Mouse (Mus musculus): ENCODE results near the gene Ap4b1. TPM values are rescaled to one million over a fixed set of nuclear protein-coding genes. Genes with fewer than 3 reads are reported as not detected.
"Not testable (repeated sequence)": the region's sequence is repeated elsewhere in the genome, so short reads cannot be mapped to it uniquely, and the experiment has no call there.

Gene Ap4b1
- polyA plus RNA-seq, 1 experiment from 2014 or later: 13.0 TPM

DNA sequence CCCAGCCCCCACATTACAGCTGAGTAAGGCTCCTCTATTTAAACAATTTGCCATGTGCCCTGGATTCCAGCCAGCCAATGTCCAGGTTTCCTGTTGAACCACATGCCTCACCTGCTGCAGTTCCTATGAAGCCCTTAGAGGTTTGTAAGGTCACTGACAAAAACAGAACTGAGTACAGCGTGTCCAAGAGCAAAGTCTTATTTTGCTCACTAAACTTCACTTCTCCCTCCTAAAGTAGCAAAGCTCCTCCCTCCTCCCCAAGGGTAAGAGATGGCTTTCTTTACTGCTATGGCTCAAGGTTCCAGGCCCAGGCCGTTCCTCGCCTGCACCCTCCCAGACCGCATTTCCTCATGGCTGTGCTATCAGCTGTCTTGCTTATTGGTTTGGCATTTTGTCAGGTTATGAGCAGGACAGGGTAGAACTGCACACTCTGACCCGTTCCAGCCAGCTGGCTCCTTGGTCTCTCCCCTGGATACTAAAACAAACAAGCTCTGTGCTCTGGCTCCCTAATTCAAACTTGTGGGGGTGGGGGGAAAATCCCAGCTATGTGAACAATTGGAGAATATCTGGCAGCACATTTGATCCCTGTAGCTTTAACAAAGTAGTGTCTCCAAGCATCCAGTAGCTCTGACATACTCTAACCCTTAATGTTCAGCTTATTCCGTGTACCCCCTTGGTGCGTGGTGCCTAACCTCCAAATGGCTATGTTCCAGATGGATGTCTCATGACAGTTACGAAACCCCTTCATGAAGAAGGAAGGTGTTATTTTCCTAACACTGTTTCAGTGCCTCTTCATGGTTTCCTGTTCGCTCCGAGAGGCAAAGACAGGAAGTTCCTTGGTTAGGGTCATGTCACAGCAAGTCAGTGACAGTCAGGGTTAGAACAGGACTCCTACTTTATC is 7.4 kb upstream of the Ap4b1 start:
- H3K27me3 ChIP-seq: no peaks in the 10 kb centered on the region
- H3K4me1 ChIP-seq (replicated peaks): peaks cover 87% of the 10 kb centered on the region
- H3K9me3 ChIP-seq (replicated peaks): no peaks in the 10 kb centered on the region
- H3K9ac ChIP-seq: peak overlapping the region; percentile 41; the same call in 1 of the 2 replicates
- peak; percentile 73 for ATAC-seq (ENCODE audit: insufficient read depth)
- H3K4me2 ChIP-seq: peak overlapping the region; percentile 42
- 0 out of 2 replicates have a peak overlapping the region, but pooled peaks have one; percentile 3 for H3K4me3 ChIP-seq (replicated peaks)
- peaks cover 51% of the 10 kb centered on the region for H3K36me3 ChIP-seq (replicated peaks)
- WGBS (ENCODE audit: insufficient replicate concordance): 9% methylated on average over 10 of the region's 10 CpGs
- H3K27ac ChIP-seq (replicated peaks): peak overlapping the region; percentile 96

DNA sequence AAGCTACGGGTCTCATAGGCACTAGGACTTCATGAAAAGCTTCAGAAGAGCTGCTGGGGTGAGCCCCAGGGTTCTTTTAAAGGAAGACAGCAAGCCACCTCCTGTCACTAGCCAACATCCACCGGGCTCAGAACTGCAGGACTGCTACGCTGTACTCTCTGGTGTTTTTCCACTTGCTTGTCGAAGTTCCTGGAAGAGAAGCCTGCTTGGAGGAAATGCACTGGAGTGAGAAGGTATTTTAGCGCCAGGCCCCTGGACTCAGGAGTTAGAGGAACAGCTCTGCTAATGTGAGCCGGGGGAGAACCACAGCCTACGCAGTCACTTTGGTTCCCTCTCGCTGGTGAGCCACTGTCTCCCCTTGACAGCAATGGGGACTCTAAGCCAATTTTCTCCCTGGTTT is 6.5 kb upstream of the Ap4b1 start:
- H3K9me3 ChIP-seq (replicated peaks): no peaks in the 10 kb centered on the region
- no peaks in the 10 kb centered on the region for H3K27me3 ChIP-seq
- WGBS (ENCODE audit: insufficient replicate concordance): 44% methylated on average over 8 of the region's 8 CpGs
- ATAC-seq (ENCODE audit: insufficient read depth): no peak
- no peak overlapping the region for H3K4me2 ChIP-seq
- H3K4me1 ChIP-seq (replicated peaks): peaks cover 89% of the 10 kb centered on the region
- peaks cover 57% of the 10 kb centered on the region for H3K36me3 ChIP-seq (replicated peaks)
- no peak overlapping the region for H3K4me3 ChIP-seq (replicated peaks)
- H3K27ac ChIP-seq (replicated peaks): peak overlapping the region; percentile 96
- peak overlapping the region; percentile 26 for H3K9ac ChIP-seq

DNA sequence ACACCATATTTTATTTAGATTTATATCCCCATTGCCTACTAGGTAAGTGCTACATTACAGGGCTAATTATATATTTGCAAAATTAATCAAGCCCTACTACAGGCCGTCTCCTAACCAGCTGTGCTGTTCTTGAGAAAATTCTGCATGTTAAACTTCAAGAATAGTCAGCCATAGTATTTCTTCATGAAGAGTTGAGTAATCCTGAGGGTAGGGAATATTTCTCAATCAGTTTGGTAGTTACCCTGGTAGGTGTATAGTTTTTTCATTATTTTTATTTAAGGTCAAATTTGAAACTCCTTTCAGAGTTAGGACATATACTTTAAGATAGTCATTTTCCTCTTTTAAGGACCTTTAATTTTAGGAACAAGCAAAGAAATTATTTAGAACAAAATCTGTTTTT is 3.6 kb upstream of the Ap4b1 start:
- Histone ChIP-seq H3K36me3 (replicated peaks) (peaks cover 56% of the 10 kb centered on the region), H3K4me3 (replicated peaks) (no peak overlapping the region), H3K27ac (replicated peaks) (peak overlapping the region; percentile 79), H3K4me1 (replicated peaks) (peaks cover 77% of the 10 kb centered on the region), H3K9ac (peak overlapping the region; percentile 12; the same call in 1 of the 2 replicates), H3K4me2 (0 out of 2 replicates have a peak overlapping the region, but pooled peaks have one; percentile 11), H3K27me3 (no peaks in the 10 kb centered on the region), H3K9me3 (replicated peaks) (no peaks in the 10 kb centered on the region)
- no peak for ATAC-seq (ENCODE audit: insufficient read depth)
- WGBS (ENCODE audit: insufficient replicate concordance): 80% methylated on average over 1 of the region's 1 CpGs

GRCm38 (mm10) chr3:103809799-103810150 is 455 bp downstream of the Ap4b1 start:
- Histone ChIP-seq H3K4me2 (peak overlapping the region; percentile 70), H3K36me3 (replicated peaks) (peaks cover 52% of the 10 kb centered on the region), H3K9me3 (replicated peaks) (no peaks in the 10 kb centered on the region), H3K27ac (replicated peaks) (peak overlapping the region; percentile 98), H3K4me3 (replicated peaks) (peak overlapping the region; percentile 89), H3K27me3 (no peaks in the 10 kb centered on the region), H3K9ac (peak overlapping the region; percentile 90), H3K4me1 (replicated peaks) (peaks cover 54% of the 10 kb centered on the region)
- 3% methylated on average over 14 of the region's 14 CpGs for WGBS (ENCODE audit: insufficient replicate concordance)
- ATAC-seq (ENCODE audit: insufficient read depth): peak; percentile 60

DNA sequence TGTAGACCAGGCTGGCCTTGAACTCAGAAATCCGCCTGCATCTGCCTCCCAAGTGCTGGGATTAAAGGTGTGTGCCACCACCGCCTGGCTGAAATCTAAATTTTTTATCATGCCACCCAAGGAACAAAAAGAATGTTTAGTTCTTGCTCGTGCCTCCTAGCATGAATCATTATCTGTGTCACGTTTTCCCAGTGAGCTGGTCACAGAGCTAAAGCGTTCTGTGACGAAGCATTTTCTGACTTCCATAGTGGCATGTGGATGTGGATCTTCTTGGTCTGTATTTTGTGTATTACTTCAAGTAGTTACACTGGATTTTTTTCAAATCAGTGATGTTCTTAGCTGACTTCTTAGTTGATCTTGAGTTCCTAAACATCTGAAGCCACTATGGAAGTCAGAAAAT is 1.6 kb downstream of the Ap4b1 start:
- no peaks in the 10 kb centered on the region for H3K9me3 ChIP-seq (replicated peaks)
- 62% methylated on average over 6 of the region's 6 CpGs for WGBS (ENCODE audit: insufficient replicate concordance)
- H3K27me3 ChIP-seq: no peaks in the 10 kb centered on the region
- peak overlapping the region; percentile 90; the same call in 1 of the 2 replicates for H3K9ac ChIP-seq
- peak overlapping the region; percentile 89 for H3K4me3 ChIP-seq (replicated peaks)
- H3K36me3 ChIP-seq (replicated peaks): peaks cover 52% of the 10 kb centered on the region
- peaks cover 45% of the 10 kb centered on the region for H3K4me1 ChIP-seq (replicated peaks)
- no peak for ATAC-seq (ENCODE audit: insufficient read depth)
- H3K27ac ChIP-seq (replicated peaks): peak overlapping the region; percentile 98
- H3K4me2 ChIP-seq: peak overlapping the region; percentile 70

DNA sequence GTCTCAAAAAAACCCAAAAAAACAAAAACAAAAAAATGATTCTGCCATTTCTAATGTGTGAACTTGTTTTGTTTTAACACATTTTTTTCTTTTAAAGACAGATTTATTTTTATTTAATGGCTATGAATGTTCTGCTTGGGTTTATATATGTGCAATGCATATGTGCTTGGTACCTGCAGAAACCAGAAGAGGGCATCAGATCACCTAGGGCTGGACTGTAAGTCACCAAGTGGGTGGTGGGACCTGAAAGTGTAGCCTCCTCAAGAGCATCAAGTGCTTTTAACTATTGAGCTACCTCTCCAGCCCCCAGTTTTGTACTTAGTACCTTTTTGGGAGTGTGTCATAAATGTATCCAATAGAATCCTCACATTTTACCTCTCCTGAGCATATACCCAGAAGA is 18.2 kb downstream of the Ap4b1 start:
- no peaks in the 10 kb centered on the region for H3K9me3 ChIP-seq (replicated peaks)
- H3K9ac ChIP-seq: no peak overlapping the region
- no peaks in the 10 kb centered on the region for H3K27me3 ChIP-seq
- no peak for ATAC-seq (ENCODE audit: insufficient read depth)
- no peak overlapping the region for H3K4me3 ChIP-seq (replicated peaks)
- peaks cover 11% of the 10 kb centered on the region for H3K36me3 ChIP-seq (replicated peaks)
- no peak overlapping the region for H3K27ac ChIP-seq (replicated peaks)
- no peak overlapping the region for H3K4me2 ChIP-seq
- peaks cover 12% of the 10 kb centered on the region for H3K4me1 ChIP-seq (replicated peaks)

DNA sequence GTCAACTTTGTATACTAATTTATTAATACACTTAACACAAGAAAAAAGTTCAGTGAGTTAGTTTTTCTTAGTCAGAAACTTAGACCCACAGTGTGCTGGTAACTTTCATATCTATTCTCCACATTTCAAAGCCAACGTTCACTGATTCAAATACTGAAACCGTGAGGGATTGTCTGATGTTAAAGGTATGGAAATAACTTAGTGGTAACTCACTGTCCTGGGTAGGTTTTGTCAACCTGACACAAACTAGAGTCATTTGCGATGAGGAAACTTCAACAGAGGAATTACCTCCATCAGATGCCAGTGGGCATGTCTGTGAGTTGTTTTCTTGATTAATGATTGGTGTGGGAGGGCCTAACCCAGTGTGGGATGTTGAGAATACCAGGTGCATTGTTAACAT is 19.7 kb downstream of the Ap4b1 start:
- no peak overlapping the region for H3K9ac ChIP-seq
- ATAC-seq (ENCODE audit: insufficient read depth): no peak
- H3K4me1 ChIP-seq (replicated peaks): peaks cover 19% of the 10 kb centered on the region
- H3K4me3 ChIP-seq (replicated peaks): no peak overlapping the region
- WGBS (ENCODE audit: insufficient replicate concordance): 81% methylated on average over 3 of the region's 3 CpGs
- no peaks in the 10 kb centered on the region for H3K9me3 ChIP-seq (replicated peaks)
- no peak overlapping the region for H3K27ac ChIP-seq (replicated peaks)
- no peaks in the 10 kb centered on the region for H3K27me3 ChIP-seq
- no peak overlapping the region for H3K4me2 ChIP-seq
- no peaks in the 10 kb centered on the region for H3K36me3 ChIP-seq (replicated peaks)

- not testable (repeated sequence) for H3K9ac ChIP-seq; H3K27me3 ChIP-seq; H3K9me3 ChIP-seq (replicated peaks); ATAC-seq (ENCODE audit: insufficient read depth); H3K4me3 ChIP-seq (replicated peaks); H3K27ac ChIP-seq (replicated peaks); H3K36me3 ChIP-seq (replicated peaks); H3K4me2 ChIP-seq
- WGBS (ENCODE audit: insufficient replicate concordance): 74% methylated on average over 1 of the region's 1 CpGs
- H3K4me1 ChIP-seq (replicated peaks): peaks cover 19% of the 10 kb centered on the region
These were observed 21.4 kb downstream of the Ap4b1 start for GRCm38 (mm10) chr3:103830681-103831080.

DNA sequence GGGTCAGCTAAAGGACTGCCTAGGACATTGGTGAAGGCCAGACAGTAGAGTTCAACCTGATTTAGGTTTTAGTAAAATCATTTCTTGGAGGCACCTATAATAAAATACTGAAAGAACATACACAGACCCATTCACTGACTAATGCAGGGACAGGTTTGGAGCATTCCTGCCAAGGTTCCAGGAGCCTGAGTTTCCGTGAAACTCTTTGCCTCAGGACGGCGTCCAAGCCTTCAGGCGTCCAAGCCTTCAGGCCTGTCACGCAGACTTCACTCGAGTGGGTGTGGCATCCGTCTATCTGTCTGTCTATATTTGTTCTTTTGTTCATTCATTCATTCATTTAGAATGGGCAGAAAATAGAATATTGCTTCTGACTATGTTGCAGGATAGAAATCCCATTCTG is 21.8 kb downstream of the Ap4b1 start:
- H3K36me3 ChIP-seq (replicated peaks): no peaks in the 10 kb centered on the region
- no peak overlapping the region for H3K4me3 ChIP-seq (replicated peaks)
- no peak for ATAC-seq (ENCODE audit: insufficient read depth)
- no peak overlapping the region for H3K9ac ChIP-seq
- peaks cover 19% of the 10 kb centered on the region for H3K4me1 ChIP-seq (replicated peaks)
- H3K9me3 ChIP-seq (replicated peaks): no peaks in the 10 kb centered on the region
- 66% methylated on average over 7 of the region's 7 CpGs for WGBS (ENCODE audit: insufficient replicate concordance)
- no peak overlapping the region for H3K27ac ChIP-seq (replicated peaks)
- no peak overlapping the region for H3K4me2 ChIP-seq
- no peaks in the 10 kb centered on the region for H3K27me3 ChIP-seq

GRCm38 (mm10) chr3:103832426-103832825 is 23.1 kb downstream of the Ap4b1 start, which contains the start of gene Bcl2l15:
TSS of gene Bcl2l15 (plus strand) at chr3:103832601.
- Histone ChIP-seq H3K27me3 (no peaks in the 10 kb centered on the region), H3K4me2 (peak within 1 kb of the TSS; percentile 29), H3K36me3 (replicated peaks) (no peaks in the 10 kb centered on the region), H3K4me1 (replicated peaks) (peaks cover 19% of the 10 kb centered on the region), H3K4me3 (replicated peaks) (no peak within 1 kb of the TSS), H3K9me3 (replicated peaks) (no peaks in the 10 kb centered on the region), H3K27ac (replicated peaks) (peak within 1 kb of the TSS; percentile 16; the same call in 1 of the 2 replicates), H3K9ac (no peak within 1 kb of the TSS)
- peak; percentile 56; the same call in 1 of the 2 replicates for ATAC-seq (ENCODE audit: insufficient read depth)

DNA sequence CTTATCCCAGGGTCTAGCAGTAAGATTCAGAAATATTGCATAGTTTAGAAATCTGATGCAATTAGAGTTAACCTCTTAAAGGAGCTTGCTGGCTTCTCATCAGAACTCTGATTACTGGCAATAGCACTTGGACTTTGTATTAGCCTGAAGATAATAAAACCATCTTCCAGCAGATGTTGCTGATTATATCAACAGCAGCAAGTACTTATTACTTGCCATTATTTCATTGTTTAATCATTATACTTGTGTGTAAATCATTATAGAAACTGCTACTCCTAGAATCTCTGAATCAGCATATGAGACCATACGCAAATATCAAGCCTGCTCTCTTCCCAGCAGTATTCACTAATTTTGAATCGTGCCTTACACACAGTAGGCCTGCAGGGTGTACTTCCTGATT is 24.7 kb downstream of the Ap4b1 start:
- 82% methylated on average over 2 of the region's 2 CpGs for WGBS (ENCODE audit: insufficient replicate concordance)
- no peak for ATAC-seq (ENCODE audit: insufficient read depth)

More for the DNA sequence above, 24.7 kb downstream of the Ap4b1 start:
- Histone ChIP-seq H3K27me3 (no peaks in the 10 kb centered on the region), H3K36me3 (replicated peaks) (no peaks in the 10 kb centered on the region), H3K4me2 (no peak overlapping the region), H3K9ac (no peak overlapping the region), H3K4me1 (replicated peaks) (peaks cover 19% of the 10 kb centered on the region), H3K27ac (replicated peaks) (no peak overlapping the region), H3K9me3 (replicated peaks) (no peaks in the 10 kb centered on the region), H3K4me3 (replicated peaks) (no peak overlapping the region)

Data from liver, embryonic 15.5 days (tissue).